Mouse (Mus musculus) gastrocnemius, postnatal 4 days (tissue): Measurements from ENCODE around the gene Gm49776. TPM values are rescaled to one million over a fixed set of nuclear protein-coding genes. Genes with fewer than 3 reads are reported as not detected.
A peak's percentile ranks its signal among the peaks of the same experiment; 100 is the strongest.
"Not testable (repeated sequence)": the region's sequence is repeated elsewhere in the genome, so short reads cannot be mapped to it uniquely, and the experiment has no call there.

ENCODE experiments used
- DNase-seq, 2 experiments: peaks; one replicate each; pipeline ENCODE4 v3.0.0; 2021 to 2022; ENCODE audit warnings: low spot score in 2 of 2, mixed read lengths in 2 of 2
- long read RNA-seq, 2 experiments: library from polyadenylated mRNA; stranded (forward); transcript quantifications; one replicate each; pipeline ENCODE4 v2.0.0; 2021
- total RNA-seq, 2 experiments: library from RNA; stranded (reverse); gene quantifications; 2 replicates each; pipeline ENCODE4 v1.2.3; 2021

Gm49776 gene
- total RNA-seq: not detected
- long read RNA-seq, experiment 1, partial matches to known transcripts: 0 of 1 reads
- long read RNA-seq, experiment 1, other reads (novel, unspliced or antisense): 1 of 1 reads
- long read RNA-seq, experiment 2, partial matches to known transcripts: 0 of 1 reads
- long read RNA-seq, experiment 2, other reads (novel, unspliced or antisense): 1 of 1 reads

DNA sequence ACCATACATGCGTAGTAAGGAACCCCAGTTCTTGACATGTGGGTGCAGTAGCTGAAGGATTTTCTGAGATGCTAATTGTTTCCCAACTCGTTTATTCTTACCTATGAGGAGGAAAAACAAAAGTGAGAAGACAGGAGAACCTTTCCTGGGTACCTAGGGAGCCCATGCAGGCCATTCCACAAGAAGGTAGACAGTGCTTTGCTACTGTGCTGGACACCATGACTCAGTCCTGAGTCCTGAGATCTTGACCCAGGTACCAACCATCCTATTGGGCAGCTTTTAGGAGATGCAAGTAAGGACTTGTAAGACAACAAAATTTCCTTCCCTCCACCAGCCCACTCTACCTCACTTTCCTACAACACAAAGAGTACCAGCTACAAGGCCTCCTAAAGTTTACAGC lies at the start of gene Gm49776:
Gene Gm49776 (minus strand): TSS at position 101 of the 400 bp plus-strand sequence.
- no peak for DNase-seq

GRCm38 (mm10) chr16:18289614-18290013 lies 31.5 kb upstream of the Gm49776 start:
- not testable (repeated sequence) for DNase-seq

DNA sequence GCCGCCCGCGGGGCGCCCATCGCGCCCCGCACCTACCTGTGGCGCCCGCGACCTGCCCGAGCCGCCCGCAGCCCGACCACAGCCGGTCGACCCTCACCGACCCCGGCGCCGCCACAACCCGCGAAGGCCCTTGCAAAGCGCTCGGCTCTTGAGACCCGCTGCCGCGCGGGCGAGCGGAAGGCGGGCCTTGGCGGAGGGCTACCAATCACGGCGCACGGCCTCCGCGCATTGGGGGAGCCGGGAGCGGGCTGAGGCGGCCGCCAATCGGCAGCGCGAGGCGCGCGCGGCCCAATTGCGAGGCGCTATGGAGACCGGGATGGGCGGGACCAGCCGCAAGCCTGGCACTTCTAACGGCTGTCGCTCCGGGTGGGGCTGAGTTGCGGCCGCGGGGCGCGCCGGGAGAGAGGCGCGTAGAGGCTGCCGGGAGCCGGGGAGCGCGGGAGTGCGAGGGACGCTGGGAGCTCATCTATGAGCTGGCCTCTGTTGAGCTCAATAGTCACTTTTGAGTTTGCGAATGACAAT lies 31.0 kb upstream of the Gm49776 start, which contains the start of gene Dgcr8:
Gene Dgcr8 (minus strand): TSS at position 180 of the 522 bp plus-strand sequence.
- DNase-seq: peak; percentile 98

DNA sequence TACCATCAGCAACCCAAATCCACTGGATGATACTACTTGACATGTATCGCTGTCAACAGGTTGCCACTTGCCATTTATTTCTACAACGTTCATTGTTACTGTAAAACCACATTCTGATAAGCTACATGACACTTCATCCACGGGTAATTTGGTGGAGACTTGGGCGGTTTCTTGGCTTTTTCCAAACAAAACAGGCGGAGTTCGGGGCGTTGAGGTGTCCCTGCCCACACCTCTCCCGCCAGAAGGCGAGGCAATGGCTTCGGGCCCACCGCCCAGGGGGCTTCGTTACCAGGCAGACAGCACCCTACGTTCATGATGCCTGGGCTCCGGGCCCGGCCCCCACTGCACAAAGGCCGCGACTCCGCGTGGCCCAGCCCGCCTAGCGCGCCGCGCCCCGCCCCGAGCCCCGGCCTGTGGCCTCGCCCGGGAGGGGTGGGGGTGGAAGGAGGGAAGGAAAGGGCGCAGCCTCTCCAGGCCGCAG lies 30.5 kb upstream of the Gm49776 start:
- DNase-seq: peak; percentile 69 to 85

DNA sequence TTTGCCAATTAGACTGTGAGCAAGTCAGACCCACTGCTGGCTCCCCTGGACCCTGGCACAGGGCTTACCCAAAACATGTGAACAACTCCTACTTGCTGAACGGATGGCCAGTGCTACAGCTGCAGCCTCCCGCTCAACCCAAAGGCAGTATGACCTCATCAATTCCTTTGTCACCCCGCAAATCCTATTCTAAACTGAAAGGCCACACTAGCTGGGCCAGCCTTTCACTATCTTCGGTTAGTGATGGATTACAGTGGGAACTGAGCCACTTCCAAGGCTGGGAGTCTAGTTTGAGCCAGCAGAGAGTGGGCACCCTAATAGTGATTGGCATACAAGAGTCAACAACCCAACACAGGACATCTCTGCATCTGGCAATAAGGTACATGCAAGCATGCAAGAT lies 30.0 kb upstream of the Gm49776 start:
- DNase-seq: no peak

DNA sequence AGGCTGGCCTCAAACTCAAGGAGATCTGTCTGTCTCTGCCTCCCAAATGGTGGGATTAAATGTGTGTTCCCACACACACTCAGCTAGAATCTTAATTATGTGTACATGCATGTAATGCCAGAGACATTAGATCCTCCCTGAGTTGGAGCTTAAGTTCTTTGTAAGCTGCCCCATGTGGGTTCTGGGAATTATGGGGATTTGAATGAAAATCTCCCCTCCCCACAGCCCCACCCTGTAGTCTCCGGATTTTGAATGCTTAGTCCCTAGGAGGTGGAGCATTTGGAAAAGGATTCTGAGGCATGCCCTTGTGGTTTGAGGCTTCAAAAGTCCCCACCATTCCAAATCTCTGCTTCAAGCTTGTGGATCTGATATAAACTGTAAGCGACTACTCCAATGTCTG lies 17.0 kb upstream of the Gm49776 start:
- DNase-seq: no peak

DNA sequence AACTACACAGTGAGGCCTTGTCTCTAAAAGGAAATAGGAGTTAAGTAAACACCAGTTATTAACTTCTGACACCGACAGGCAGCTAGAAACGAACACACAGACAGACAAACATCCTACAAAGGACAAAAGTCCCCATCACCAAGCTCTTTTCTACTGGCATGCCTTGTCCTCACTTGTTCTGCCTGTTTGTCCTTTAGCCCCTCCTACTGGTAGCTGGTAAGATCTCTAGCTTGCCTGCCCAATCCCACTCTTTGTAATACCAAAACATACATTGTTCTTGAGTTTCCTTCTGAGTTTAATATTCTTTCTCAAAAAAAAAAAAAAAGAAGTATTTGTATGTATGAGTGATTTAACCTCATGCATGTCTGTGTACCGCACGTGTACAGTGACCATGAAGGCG lies 10.1 kb upstream of the Gm49776 start:
- DNase-seq: no peak

GRCm38 (mm10) chr16:18265024-18265423 lies 6.9 kb upstream of the Gm49776 start:
- DNase-seq: no peak

DNA sequence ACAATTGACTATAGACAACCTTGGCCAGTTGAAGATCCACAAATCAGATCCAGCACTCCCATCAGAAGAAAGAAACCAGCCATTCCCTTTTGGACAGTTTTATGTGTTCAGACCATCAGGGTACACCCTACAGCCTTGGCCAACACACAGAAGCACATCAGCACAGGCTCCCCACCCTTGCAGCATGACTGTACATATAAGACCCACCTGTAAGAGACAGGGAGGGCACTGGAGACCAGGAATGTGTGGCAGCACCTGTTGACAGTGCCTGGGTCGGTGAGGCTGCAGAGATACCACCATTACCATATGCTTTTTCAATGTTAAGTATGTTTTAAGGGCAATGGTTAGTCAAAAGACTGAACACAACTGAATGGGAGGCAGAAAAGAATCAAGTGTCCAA lies 4.3 kb downstream of the Gm49776 start:
- no peak for DNase-seq

GRCm38 (mm10) chr16:18252736-18253135 lies 5.4 kb downstream of the Gm49776 start:
- no peak for DNase-seq

DNA sequence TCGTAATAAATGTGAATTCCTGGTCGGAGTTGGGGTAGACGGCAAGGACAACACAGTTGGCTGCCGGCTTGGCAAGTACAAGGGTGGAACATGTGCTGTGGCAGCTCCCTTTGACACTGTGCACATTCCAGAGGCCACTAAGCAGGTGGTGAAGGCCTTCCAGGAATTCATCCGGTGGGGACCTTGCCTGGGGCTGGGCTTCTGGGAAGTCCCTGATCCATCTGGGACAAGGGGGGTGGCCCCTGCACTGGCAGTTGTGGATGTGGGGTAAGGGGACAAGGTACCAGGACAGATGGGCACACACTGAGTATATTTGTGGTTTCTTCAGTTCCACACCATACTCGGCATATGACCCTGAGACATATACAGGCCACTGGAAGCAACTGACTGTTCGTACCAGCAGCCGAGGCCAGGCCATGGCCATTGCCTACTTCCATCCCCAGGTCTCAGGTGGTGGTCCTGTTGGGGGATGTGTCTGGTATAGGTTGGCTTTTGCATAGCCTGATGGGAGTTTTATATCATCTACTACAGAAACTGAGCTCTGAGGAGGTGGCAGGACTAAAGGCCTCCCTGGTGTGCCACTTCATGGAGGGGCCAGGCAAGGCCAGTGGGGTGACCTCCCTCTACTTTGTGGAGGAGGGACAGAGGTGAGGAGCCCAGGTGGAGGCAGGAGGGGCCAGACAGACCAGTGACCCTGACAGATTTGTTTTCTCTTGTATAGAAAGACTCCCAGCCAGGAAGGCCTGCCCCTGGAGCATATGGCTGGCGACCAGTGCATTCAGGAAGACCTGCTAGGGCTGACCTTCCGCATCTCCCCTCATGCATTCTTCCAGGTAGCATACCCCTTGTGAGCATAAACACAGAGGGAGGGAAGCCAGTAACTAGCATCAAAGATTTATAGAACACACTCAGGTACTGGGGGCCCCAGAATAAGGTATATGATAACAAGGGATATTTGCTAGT lies 7.0 kb downstream of the Gm49776 start:
- DNase-seq: no peak

DNA sequence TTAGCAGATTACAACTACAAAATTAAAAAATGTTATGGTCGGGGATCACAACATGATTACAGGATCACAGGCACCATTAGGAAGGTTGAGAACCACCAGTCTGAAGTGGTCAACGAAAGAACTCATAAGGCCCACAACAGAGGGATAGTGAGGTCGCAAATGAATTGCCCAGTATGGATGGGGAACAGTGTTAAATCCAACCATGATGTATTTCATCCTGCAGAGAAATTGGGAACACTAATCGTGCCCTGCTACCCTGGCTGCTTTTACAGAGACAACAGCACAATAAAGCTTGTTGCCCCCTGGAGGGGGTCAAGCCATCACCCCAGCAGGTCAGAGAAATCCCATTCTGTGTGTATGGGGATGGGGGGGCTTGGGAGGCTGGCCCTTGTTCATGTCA lies 7.9 kb downstream of the Gm49776 start:
- DNase-seq: no peak

- peak in 1 of 2 experiments; percentile 60 for DNase-seq
Measured at GRCm38 (mm10) chr16:18249364-18249967, 8.7 kb downstream of the Gm49776 start.

GRCm38 (mm10) chr16:18248433-18249363 lies 9.4 kb downstream of the Gm49776 start, which contains the start of the genes Trmt2a and Ranbp1:
TSS of gene Trmt2a (plus strand) at chr16:18248679.
TSS of gene Ranbp1 (minus strand) at chr16:18248732.
- peak; percentile 98 to 99 for DNase-seq

- DNase-seq: peak in 1 of 2 experiments; percentile 33
Measured at GRCm38 (mm10) chr16:18247521-18248399, 10.4 kb downstream of the Gm49776 start.

DNA sequence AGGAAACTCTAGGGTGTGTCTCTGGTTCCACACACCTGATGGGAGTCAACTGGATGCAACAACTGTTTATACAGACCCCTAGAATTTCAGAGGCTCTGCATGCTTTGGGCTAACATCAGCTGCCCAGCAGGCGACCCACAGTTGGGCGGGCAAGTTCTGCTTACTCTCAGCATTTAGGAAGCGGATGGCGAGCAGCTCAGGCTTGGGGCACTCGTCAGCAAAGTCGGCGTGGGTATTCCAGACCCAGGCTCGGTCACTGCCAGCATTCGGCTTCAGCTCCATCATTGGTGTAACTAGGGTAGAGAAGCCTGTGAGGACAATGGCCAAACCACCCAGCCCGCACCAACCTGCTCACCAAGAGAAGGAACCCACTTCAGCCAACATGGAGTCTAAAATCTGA lies 16.5 kb downstream of the Gm49776 start:
- no peak for DNase-seq

- no peak for DNase-seq
Measured at GRCm38 (mm10) chr16:18236676-18237501, 21.2 kb downstream of the Gm49776 start.

DNA sequence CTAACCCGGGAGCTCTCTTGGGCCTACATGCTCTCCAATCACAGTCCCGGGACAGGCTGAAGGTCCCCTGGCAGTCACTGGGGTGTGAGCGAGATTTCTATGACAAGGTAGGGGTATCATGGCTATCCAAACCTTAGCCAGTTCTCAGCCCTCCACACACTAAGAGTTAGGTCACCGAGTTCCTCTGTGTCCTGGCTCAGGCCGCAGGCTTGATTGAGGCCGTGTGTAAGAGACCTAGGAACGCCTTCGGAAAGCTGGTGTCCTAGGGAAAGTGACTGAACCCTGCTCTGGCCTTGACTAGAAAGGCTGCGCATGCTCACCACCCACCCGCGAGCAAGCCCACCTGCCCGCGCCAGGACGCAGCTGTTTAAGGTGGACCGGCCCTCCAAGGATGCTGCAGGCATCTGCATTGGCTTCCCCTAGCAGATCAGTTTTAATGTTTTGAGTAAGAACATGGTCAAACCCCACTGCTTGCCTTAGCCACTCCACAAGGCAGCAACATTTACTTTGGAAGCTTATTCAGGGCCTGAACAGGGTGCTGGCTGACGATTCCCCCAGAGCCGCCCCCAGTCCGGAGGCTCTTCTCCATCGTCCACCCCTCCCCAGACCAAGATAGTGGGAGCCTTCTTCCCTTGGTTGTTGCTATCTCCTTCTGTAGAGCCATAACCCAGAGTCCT lies 22.6 kb downstream of the Gm49776 start:
- peak in 1 of 2 experiments; percentile 63 for DNase-seq
